Mouse (Mus musculus): ENCODE data around the gene Ttc5.
A peak's percentile ranks its signal among the peaks of the same experiment; 100 is the strongest.

DNA sequence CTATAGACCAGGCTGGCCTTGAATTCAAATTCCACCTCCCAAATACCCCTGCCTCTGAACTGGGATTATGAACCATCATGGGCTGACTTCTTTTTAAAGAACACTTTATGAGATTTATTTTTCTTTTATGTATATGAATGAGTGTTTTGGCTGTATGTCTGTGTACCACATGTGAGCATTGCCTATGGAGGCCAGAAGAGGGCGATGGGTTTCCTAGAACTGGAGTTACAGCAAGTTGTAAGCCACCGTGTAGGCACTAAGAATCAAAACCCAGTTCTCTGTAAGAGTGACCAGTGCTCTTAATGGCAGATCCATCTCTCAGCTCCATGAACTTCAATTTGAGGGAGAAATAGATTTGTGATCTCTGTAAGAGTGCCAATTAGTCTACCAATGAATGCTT lies 37.9 kb upstream of the Ttc5 start:
- no peak for TF ChIP-seq POLR2A (IDR thresholded peaks at IDR 0.05; ENCODE audit: insufficient read depth, low read depth, low read length)
- peak; percentile 26; the same call in 1 of the 2 replicates for TF ChIP-seq CTCF (IDR thresholded peaks at IDR 0.05)
- TF ChIP-seq EP300 (IDR thresholded peaks at IDR 0.05; ENCODE audit: insufficient read depth, low read depth, low read length), result no peak
